Mouse (Mus musculus) c-Kit-positive CD71-positive TER-119-negative erythroid progenitor cells, embryonic 14.5 days (primary cell): Measurements from ENCODE around the gene Ccdc117.
"Not testable (repeated sequence)": the region's sequence is repeated elsewhere in the genome, so short reads cannot be mapped to it uniquely, and the experiment has no call there.

Source experiments
- DNase-seq: peaks from one replicate; pipeline ENCODE4 v3.0.0-alpha.2; 2013; ENCODE audit warnings: low read depth

Ccdc117 gene

GRCm38 (mm10) chr11:5541799-5542481 is at the start of gene Ccdc117:
Gene Ccdc117, minus strand, starts transcription at chr11:5542187.
- DNase-seq, result peak; percentile 93

DNA sequence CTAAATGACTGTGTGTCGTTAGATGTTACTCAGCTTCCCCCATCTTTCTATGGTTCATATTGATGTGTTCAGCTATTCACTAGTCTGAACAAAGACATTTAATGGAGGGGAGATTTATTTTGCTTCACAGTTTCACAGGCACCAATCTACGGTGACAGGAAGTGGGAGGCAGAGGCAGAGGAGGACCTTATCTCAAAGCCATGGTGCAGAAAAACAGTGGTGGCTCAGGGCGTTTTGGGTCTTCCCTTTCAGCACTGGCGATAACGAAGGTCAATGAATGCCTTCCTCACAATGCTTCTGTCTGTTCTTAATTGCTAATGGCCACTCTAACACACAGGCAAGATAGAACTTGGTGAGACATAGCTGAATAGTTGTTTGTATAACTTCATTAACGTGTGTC is 33.1 kb upstream of the Ccdc117 start:
- peak; percentile 46 for DNase-seq

- peak; percentile 72 for DNase-seq
These were observed 31.8 kb upstream of the Ccdc117 start for GRCm38 (mm10) chr11:5573821-5574220.

DNA sequence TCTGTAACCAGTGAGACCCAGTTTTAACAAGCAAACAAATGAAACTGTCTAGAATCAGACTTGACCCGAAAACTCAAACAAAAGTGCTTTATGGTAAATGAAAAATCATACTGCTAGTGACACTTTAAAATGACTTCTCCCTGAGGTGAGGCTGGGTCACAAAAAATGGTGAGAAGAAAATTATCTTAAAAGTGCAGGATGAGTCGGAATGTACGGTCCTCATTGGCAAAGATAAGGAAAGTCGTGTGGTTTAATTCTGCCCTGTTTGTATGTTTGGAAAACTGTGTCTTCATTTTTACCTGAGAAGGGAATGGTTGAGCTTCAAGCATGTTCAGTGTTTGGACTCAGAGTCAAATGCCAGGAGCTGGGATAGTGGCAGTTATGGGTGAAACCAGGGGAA is 29.9 kb upstream of the Ccdc117 start:
- DNase-seq, result no peak

- no peak for DNase-seq
These were observed 27.5 kb upstream of the Ccdc117 start, which contains the start of gene Ankrd36 for GRCm38 (mm10) chr11:5569474-5569873. Gene Ankrd36, plus strand, starts transcription at chr11:5569684.

DNA sequence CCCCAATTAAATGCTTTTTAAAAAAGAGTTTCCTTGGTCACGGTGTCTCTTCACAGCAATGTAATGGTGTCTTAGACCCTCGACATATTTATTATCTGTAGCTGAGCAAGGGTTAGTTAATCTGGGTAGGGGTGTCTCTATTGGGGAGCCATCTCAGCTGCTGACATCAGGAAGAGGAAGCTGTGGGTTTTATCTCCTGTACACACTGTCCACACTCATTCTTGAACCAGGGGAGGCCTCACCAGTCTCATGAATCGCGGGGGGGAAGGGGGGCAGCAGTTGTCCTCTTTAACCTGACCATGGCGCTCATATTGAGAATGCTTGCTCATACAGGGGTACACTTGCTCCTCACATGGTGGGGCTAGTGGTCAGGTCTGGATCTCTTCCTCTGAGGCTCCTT is 26.1 kb upstream of the Ccdc117 start:
- no peak for DNase-seq

GRCm38 (mm10) chr11:5567654-5568053 is 25.7 kb upstream of the Ccdc117 start:
- DNase-seq, result no peak

- no peak for DNase-seq
These were observed 24.5 kb upstream of the Ccdc117 start for GRCm38 (mm10) chr11:5566506-5566905.

DNA sequence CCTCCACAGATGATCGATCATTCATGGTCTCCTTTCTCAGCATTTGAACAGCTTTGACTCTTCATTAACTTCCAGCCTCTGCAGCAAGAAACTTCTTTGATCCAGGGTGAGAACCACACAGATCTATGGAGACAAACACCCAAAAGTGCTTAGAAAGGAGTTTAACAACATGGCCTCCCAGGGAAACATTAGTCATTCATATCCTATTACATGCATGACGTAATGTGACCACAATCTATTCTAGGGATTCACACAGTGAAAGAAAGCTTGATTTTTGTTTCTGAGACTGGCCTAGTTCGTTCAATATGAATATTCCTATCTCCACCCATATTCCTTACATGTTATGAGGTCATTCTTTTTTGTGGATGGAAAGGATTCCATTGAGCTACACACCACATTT is 23.6 kb upstream of the Ccdc117 start:
- no peak for DNase-seq

DNA sequence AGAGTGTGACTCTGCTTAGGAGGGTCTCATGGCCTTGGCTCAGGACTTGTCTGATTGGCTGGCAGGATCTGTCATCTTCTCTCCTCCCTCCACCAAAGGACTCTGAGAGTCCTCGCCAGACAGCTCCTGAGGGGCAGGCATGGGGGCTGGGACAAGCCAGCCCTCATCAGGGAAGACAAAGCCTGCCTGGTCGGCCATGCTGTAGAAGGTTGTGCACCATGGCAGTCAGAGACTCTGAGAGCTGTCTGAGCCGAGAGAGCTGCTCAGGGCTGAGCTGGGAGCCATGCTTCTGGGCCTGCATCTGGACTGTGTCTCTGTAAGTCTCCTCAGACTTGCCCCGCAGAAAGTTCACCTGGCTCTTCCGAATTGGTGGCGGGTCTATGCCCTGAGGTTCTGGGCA is 21.9 kb upstream of the Ccdc117 start:
- no peak for DNase-seq

GRCm38 (mm10) chr11:5562625-5563268 is 20.8 kb upstream of the Ccdc117 start:
- no peak for DNase-seq

GRCm38 (mm10) chr11:5560273-5560672 is 18.3 kb upstream of the Ccdc117 start:
- DNase-seq, result no peak

DNA sequence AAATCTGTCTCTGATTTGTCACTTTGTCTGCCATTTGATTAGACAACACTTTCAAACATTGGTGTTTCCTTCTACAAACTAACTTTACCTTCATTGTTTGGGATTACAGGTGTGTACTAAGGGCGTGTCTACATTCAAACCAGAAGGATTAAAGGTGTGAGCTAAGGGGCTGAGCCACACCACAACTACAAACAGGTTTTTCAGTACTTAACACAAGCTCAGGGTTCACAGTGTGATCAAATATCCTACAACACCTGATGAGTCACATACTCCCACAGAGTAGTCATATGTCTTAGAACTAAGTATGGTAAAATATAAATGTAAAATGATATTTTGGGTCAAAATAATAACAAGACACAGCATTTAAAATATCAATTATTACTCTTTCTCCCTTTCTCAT is 9.9 kb upstream of the Ccdc117 start:
- DNase-seq, result no peak

GRCm38 (mm10) chr11:5551430-5551829 is 9.4 kb upstream of the Ccdc117 start:
- no peak for DNase-seq

DNA sequence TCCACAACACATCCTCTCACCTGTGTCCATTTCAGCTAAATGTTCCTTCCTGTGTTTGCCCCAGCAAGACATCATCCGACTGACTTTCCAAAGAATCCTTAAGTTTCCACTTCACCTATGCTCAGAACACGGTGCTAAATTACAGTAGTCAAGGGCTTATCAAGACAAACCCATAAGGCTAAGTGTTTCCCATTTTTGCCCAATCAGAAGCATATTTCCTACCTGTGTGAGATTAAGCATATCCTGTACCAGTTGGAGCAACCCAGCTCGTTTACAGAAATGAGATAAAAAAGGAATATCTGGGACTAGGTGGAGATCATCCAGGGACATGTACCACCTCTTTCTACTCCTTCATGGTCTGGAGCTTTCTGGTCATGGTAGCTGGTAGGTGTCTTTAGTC is 4.7 kb upstream of the Ccdc117 start:
- no peak for DNase-seq

DNA sequence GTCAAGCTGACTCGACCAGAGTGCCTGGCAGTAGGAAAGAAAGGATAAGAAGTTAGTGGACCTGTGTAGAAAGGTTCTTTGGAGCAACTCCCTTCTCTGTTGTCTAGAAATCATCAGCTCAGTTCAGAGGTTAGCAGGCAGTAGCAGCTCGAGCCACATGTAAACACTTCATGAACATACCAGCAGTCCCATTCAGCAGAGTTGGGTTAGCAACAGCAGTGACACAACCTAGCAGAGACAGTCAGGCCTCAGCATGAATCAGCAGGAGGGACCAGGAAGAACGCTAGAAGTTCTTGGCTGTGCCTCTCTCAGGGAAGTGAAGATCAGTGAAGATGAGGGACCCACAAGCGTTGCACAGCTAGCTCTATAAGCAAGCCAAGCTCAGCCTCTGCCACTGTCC is 3.5 kb upstream of the Ccdc117 start:
- no peak for DNase-seq

DNA sequence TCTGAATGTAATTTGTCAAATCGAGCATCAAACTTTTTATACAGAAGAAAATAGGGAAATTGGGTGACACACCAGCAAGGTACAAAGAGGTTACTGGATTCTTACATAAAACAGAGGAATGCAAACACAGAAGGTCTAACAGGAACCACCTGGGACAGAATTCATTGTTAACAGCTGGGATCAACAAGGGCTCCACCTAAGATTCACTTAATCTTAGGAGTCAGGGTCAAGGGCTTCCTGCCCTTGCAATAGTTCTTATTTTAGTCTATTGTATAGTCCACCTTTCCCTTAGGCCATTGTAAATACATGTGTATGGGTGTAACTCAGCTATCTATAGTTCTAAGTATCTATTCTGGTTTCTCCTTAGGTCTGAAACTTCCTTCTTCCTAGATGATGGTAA is 2.7 kb upstream of the Ccdc117 start:
- DNase-seq, result not testable (repeated sequence)

DNA sequence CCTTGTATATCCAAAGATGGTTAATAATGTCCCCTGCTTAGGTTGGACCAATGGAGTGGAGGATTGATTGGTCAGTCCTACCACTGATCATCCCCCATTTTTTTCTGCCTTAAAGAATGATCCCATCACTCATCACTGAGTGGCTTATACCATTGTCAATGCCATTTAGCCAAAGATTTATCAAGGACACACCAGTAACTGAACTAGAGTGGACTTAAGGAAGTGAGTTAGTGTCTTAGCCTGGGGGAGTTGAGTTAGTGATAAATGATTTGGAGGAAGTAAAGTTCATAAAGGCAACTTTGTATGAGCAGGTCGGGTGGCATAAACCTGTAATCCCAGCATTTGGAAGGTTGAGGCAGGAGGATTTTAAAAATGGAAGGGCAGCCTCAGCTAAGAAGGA is 1.3 kb upstream of the Ccdc117 start:
- DNase-seq, result no peak

DNA sequence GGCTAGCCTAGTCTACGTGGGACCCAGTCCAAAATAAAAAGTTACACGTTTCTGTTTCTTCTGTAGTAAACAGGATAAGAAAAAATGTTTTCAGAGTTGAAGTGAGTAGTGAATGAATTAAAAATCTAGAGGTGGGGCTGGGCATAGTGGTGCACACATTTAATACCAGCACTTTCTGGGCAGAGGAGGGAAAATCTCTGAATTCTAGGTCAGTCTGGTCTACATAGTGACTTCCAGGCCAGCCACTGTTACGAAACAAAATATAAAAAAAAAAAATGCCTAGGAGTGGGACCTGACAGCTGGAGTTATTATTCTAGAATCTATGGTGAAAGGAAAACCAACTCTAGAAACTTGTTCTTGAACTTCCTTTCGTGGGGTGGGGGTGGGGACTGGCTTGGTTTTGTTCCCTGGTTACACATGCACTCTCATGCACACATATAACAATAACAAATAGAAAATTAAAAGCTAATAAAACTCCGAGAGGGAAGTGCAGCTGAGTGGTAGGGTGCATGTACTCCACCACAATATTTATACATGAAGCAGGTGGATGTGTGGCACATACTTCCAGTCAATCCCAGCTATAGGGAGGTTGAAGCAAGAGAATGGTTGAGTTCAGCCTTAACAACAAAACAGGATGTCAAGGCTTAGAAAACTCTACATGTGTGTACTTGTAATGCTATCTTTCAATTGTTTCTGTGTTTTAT is 647 bp upstream of the Ccdc117 start:
- no peak for DNase-seq

DNA sequence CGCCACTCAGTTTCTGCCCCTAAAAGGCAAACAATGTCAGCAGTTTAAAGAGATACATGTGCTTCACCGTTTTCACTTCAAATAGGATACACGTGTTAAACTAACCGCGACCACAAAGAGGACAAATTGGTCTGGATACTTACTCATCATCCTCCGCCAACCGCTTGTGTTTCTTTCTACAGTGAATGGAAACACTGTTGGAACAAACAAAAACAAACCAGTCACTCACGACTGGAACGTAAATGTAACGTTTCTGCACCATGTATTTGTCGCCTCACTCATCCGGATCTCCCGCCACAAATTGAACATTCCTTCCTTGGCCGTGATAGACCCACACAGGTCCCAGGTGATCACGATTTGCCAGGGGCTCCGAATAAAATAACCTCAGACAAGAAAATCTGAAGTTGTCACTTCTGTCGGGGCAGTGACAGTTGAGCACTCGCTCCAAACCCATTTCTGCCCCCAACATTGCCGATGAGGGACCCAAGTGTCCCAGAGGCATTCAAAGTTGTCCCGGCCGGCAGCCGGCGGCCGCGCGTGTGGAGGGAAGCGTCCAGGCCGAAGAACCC is 673 bp downstream of the Ccdc117 start:
- no peak for DNase-seq

- DNase-seq, result no peak
These were observed 1.7 kb downstream of the Ccdc117 start for GRCm38 (mm10) chr11:5540331-5540730.

- DNase-seq, result not testable (repeated sequence)
These were observed 4.5 kb downstream of the Ccdc117 start for GRCm38 (mm10) chr11:5537454-5537853.

GRCm38 (mm10) chr11:5533108-5533507 is 8.9 kb downstream of the Ccdc117 start:
- DNase-seq, result no peak
